Mouse (Mus musculus) stomach, embryonic 16.5 days (tissue): ENCODE data around the gene Cldn11. TPM values are rescaled to one million over a fixed set of nuclear protein-coding genes. Genes with fewer than 3 reads are reported as not detected.

Experiments
- ATAC-seq: fragments of 200-750 bp; cut with Nextera tagmentation; 2 replicates; pipeline ENCODE4 v1.8.0; 2017; ENCODE audit warnings: moderate number of reproducible peaks, moderate TSS enrichment; ENCODE audit not compliant: insufficient read depth, low FRiP score
- H3K27ac ChIP-seq: fragments of 300-500 bp; sonication (generic); 2 replicates; pipeline ENCODE4 v1.5.1; 2014; ENCODE audit warnings: low read length
- H3K27me3 ChIP-seq: fragments of 300-500 bp; sonication (generic); 2 replicates; pipeline ENCODE4 v1.6.1; 2014; ENCODE audit warnings: low read length, control low read depth, mixed read lengths; ENCODE audit not compliant: control insufficient read depth, insufficient read depth
- H3K36me3 ChIP-seq: fragments of 300-500 bp; sonication (generic); 2 replicates; pipeline ENCODE4 v1.6.1; 2014; ENCODE audit warnings: low read length; ENCODE audit not compliant: control insufficient read depth, insufficient read depth
- H3K4me1 ChIP-seq: fragments of 300-500 bp; sonication (generic); 2 replicates; pipeline ENCODE4 v1.6.1; 2014; ENCODE audit warnings: low read length, control low read depth, mixed read lengths; ENCODE audit not compliant: control insufficient read depth, insufficient read depth
- H3K4me2 ChIP-seq: fragments of 300-500 bp; sonication (generic); 2 replicates; pipeline ENCODE4 v1.6.1; 2014; ENCODE audit warnings: low read depth, low read length, mixed read lengths
- H3K4me3 ChIP-seq: fragments of 300-500 bp; sonication (generic); replicated peaks from 2 replicates; pipeline ENCODE4 v1.5.1; 2014; ENCODE audit warnings: mild to moderate bottlenecking, low read length
- H3K9ac ChIP-seq: fragments of 300-500 bp; sonication (generic); 2 replicates; pipeline ENCODE4 v1.6.1; 2014; ENCODE audit warnings: low read length
- H3K9me3 ChIP-seq: fragments of 300-500 bp; sonication (generic); replicated peaks from 2 replicates; pipeline ENCODE4 v1.6.1; 2016; ENCODE audit warnings: low read length, control low read depth; ENCODE audit not compliant: control insufficient read depth
- WGBS: fragments of 180-500 bp; shearing (Covaris S2); extraction: QIAGEN DNeasy Blood & Tissue Kit; methylation state at CpG from one replicate; pipeline ENCODE4 v1.1.7; 2014; 5-methylcytosine and 5-hydroxymethylcytosine counted together
- polyA plus RNA-seq: library from polyadenylated mRNA; unstranded; fragments of >200 nt; fragmentation: Nextera tagmentation; extraction: Ambion mirVana; gene quantifications from 2 replicates; pipeline ENCODE4 v1.2.1, GENCODE M21; 2015

The Cldn11 gene
- polyA plus RNA-seq, 1 experiment from 2014 or later, result 4.2 TPM

GRCm38 (mm10) chr3:31166365-31166871, 16.7 kb downstream of the Cldn11 start:
- Histone ChIP-seq H3K9me3 (no peaks in the 10 kb centered on the region), H3K27me3 (no peaks in the 10 kb centered on the region), H3K27ac (no peak overlapping the region; the same call in 1 of the 2 replicates), H3K36me3 (no peaks in the 10 kb centered on the region), H3K4me2 (no peak overlapping the region), H3K4me3 (no peak overlapping the region), H3K4me1 (no peaks in the 10 kb centered on the region; the same call in 1 of the 2 replicates), H3K9ac (no peak overlapping the region)
- 54% methylated on average over 12 of the region's 12 CpGs for WGBS
- peak; percentile 62; the same call in 1 of the 2 replicates for ATAC-seq

- Histone ChIP-seq H3K4me1 (no peaks in the 10 kb centered on the region), H3K4me2 (no peak overlapping the region), H3K4me3 (no peak overlapping the region), H3K9ac (no peak overlapping the region), H3K9me3 (no peaks in the 10 kb centered on the region), H3K27me3 (no peaks in the 10 kb centered on the region), H3K27ac (no peak overlapping the region), H3K36me3 (no peaks in the 10 kb centered on the region)
- no peak for ATAC-seq
- 89% methylated on average over 7 of the region's 7 CpGs for WGBS
Observed at GRCm38 (mm10) chr3:31190342-31190741, 40.6 kb downstream of the Cldn11 start.

GRCm38 (mm10) chr3:31191402-31191801, 41.7 kb downstream of the Cldn11 start:
- no peak overlapping the region for H3K27ac ChIP-seq
- ATAC-seq, result peak; percentile 62

GRCm38 (mm10) chr3:31199162-31199877, 49.6 kb downstream of the Cldn11 start:
- Histone ChIP-seq H3K4me1 (no peaks in the 10 kb centered on the region), H3K36me3 (no peaks in the 10 kb centered on the region), H3K9ac (no peak overlapping the region), H3K27ac (0 out of 2 replicates have a peak overlapping the region, but pooled peaks have one; percentile 23), H3K27me3 (no peaks in the 10 kb centered on the region), H3K4me3 (no peak overlapping the region), H3K9me3 (no peaks in the 10 kb centered on the region), H3K4me2 (no peak overlapping the region)
- 56% methylated on average over 17 of the region's 17 CpGs for WGBS
- peak; percentile 21; the same call in 1 of the 2 replicates for ATAC-seq

More at GRCm38 (mm10) chr3:31191402-31191801, 41.7 kb downstream of the Cldn11 start:
- 42% methylated on average over 10 of the region's 10 CpGs for WGBS
- H3K9me3 ChIP-seq, result no peaks in the 10 kb centered on the region
- no peaks in the 10 kb centered on the region for H3K4me1 ChIP-seq
- no peak overlapping the region for H3K4me3 ChIP-seq
- H3K9ac ChIP-seq, result no peak overlapping the region
- H3K27me3 ChIP-seq, result no peaks in the 10 kb centered on the region
- H3K36me3 ChIP-seq, result no peaks in the 10 kb centered on the region
- no peak overlapping the region for H3K4me2 ChIP-seq

GRCm38 (mm10) chr3:31203947-31204346, 54.2 kb downstream of the Cldn11 start:
- WGBS, result 89% methylated on average over 11 of the region's 11 CpGs
- no peaks in the 10 kb centered on the region for H3K36me3 ChIP-seq
- 0 out of 2 replicates have a peak, but pooled peaks cover under 1% of the 10 kb centered on the region for H3K4me1 ChIP-seq
- no peak for ATAC-seq
- H3K4me3 ChIP-seq, result no peak overlapping the region
- H3K27me3 ChIP-seq, result no peaks in the 10 kb centered on the region
- no peak overlapping the region for H3K4me2 ChIP-seq
- no peak overlapping the region for H3K9ac ChIP-seq
- no peak overlapping the region for H3K27ac ChIP-seq
- H3K9me3 ChIP-seq, result no peaks in the 10 kb centered on the region

- no peak for ATAC-seq
- no peaks in the 10 kb centered on the region for H3K9me3 ChIP-seq
- no peaks in the 10 kb centered on the region for H3K36me3 ChIP-seq
- H3K4me1 ChIP-seq, result 0 out of 2 replicates have a peak, but pooled peaks cover 5% of the 10 kb centered on the region
- H3K4me2 ChIP-seq, result no peak overlapping the region
- WGBS, result 59% methylated on average over 3 of the region's 3 CpGs
- H3K4me3 ChIP-seq, result no peak overlapping the region
- H3K27me3 ChIP-seq, result no peaks in the 10 kb centered on the region
- no peak overlapping the region for H3K27ac ChIP-seq
- no peak overlapping the region for H3K9ac ChIP-seq
Observed at GRCm38 (mm10) chr3:31205167-31205566, 55.4 kb downstream of the Cldn11 start.

GRCm38 (mm10) chr3:31208046-31208445, 58.3 kb downstream of the Cldn11 start:
- Histone ChIP-seq H3K4me3 (no peak overlapping the region), H3K9ac (no peak overlapping the region), H3K4me1 (0 out of 2 replicates have a peak, but pooled peaks cover 5% of the 10 kb centered on the region), H3K36me3 (no peaks in the 10 kb centered on the region), H3K27ac (no peak overlapping the region), H3K27me3 (no peaks in the 10 kb centered on the region), H3K4me2 (no peak overlapping the region), H3K9me3 (no peaks in the 10 kb centered on the region)
- WGBS, result 30% methylated on average over 4 of the region's 4 CpGs
- no peak for ATAC-seq

GRCm38 (mm10) chr3:31208458-31208994, 58.8 kb downstream of the Cldn11 start:
- WGBS, result 14% methylated on average over 6 of the region's 6 CpGs
- Histone ChIP-seq H3K4me3 (peak overlapping the region; percentile 19; the same call in 1 of the 2 replicates), H3K9me3 (no peaks in the 10 kb centered on the region), H3K4me2 (peak overlapping the region; percentile 51), H3K27ac (no peak overlapping the region), H3K36me3 (no peaks in the 10 kb centered on the region), H3K9ac (peak overlapping the region; percentile 55; the same call in 1 of the 2 replicates), H3K27me3 (no peaks in the 10 kb centered on the region), H3K4me1 (0 out of 2 replicates have a peak, but pooled peaks cover 5% of the 10 kb centered on the region)
- ATAC-seq, result no peak

GRCm38 (mm10) chr3:31209001-31209400, 59.3 kb downstream of the Cldn11 start:
- Histone ChIP-seq H3K4me2 (peak overlapping the region; percentile 51), H3K4me1 (0 out of 2 replicates have a peak, but pooled peaks cover 5% of the 10 kb centered on the region), H3K4me3 (peak overlapping the region; percentile 19; the same call in 1 of the 2 replicates), H3K27me3 (no peaks in the 10 kb centered on the region), H3K9me3 (no peaks in the 10 kb centered on the region), H3K36me3 (no peaks in the 10 kb centered on the region), H3K27ac (no peak overlapping the region), H3K9ac (peak overlapping the region; percentile 55)
- ATAC-seq, result no peak
- WGBS, result 8% methylated on average over 19 of the region's 19 CpGs
